Mouse (Mus musculus): ENCODE data around the gene Tha1. TPM values are rescaled to one million over a fixed set of nuclear protein-coding genes. Genes with fewer than 3 reads are reported as not detected.

Gene Tha1
- polyA plus RNA-seq, 1 experiment: 1.4 TPM

- no peak overlapping the region for H3K4me3 ChIP-seq (ENCODE audit: insufficient read depth, poor library complexity, severe bottlenecking)
- no peak overlapping the region for H3ac ChIP-seq (ENCODE audit: control insufficient read depth, insufficient read length, low read depth)
- H3K79me2 ChIP-seq (ENCODE audit: control insufficient read depth, insufficient read depth): peaks cover 17% of the 10 kb centered on the region
- H3K79me3 ChIP-seq (ENCODE audit: low read depth): no peaks in the 10 kb centered on the region
- no peaks in the 10 kb centered on the region for H3K27me3 ChIP-seq (ENCODE audit: control insufficient read depth, insufficient read depth, insufficient read length)
- H3K36me3 ChIP-seq (ENCODE audit: control insufficient read depth, insufficient read depth): no peaks in the 10 kb centered on the region
- TF ChIP-seq MAX (IDR thresholded peaks at IDR 0.05) (no peak), FOSL1 (IDR thresholded peaks at IDR 0.05; ENCODE audit: insufficient read depth, low read length, poor library complexity, severe bottlenecking) (no peak), CEBPB (IDR thresholded peaks at IDR 0.05; ENCODE audit: low read depth) (peak; percentile 40), USF1 (IDR thresholded peaks at IDR 0.05; ENCODE audit: low read depth) (no peak), CTCF (IDR thresholded peaks at IDR 0.05; ENCODE audit: control insufficient read depth, insufficient read depth, insufficient read length) (no peak)
Measured at GRCm38 (mm10) chr11:117830401-117830800, 42.9 kb downstream of the Tha1 start.

DNA sequence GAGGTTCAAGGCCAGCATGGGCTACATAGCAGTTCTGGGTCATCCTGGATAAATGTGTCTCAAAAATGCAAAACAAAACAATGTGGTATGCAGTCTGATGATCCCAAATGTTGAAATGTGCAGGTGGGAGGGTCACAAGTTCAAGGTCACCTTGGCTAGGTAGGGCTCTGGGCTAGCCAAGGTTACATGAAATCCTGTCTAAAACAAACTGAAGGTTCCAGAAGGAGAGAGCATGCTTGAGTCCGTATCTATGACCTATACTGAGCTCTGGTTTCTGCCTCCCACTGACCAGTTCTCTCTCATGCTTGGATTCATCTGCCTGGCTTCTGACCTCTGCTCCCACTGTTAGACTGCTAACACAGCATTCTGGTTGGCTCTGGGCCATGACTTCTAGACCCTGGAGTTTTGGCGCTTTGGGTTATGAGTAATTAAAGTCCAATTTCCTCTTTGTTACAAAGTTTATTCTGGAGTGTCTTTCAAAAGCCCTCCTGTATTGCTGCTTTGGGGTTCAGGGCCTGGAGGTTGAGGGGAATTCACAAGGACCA is 43.5 kb downstream of the Tha1 start:
- H3K36me3 ChIP-seq (ENCODE audit: control insufficient read depth, insufficient read depth): no peaks in the 10 kb centered on the region

DNA sequence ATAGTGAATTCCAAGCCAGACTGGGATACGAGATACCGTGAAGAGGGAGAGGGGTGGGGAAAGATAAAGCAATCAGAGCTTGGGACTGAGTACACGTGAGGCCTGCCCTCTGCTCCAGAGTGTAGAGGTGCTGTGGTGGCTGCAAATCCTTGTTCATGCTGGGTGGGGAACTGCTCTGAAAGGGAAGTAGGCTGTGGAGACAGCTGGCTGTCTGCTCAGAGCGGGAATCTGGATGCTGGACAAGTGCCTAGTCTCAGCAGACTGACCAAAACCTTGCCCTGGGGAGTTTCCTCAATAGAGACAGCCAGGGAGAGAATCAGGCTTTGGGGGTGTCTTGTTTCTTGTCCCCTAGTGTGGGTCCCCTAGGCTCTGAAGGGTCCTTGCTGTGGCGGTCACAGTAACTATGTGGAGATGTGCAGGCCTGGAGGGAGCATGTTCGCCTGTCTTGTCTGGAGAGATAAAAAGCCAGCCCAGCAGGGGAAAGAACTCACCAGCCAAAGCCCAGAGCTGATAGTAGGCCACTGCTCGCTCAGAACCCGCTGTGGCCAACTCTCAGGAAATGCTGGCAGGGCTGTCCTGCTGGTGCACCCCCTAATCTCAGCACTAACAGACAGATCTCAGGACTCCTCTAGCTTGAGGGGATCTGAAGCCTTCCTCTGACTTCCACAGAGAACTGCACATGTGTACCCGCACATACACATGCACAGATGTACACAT is 44.2 kb downstream of the Tha1 start:
- H3ac ChIP-seq (ENCODE audit: control insufficient read depth, insufficient read length, low read depth): no peak overlapping the region
- peaks cover 11% of the 10 kb centered on the region for H3K79me3 ChIP-seq (ENCODE audit: low read depth)
- H3K27me3 ChIP-seq (ENCODE audit: control insufficient read depth, insufficient read depth, insufficient read length): no peaks in the 10 kb centered on the region
- TF ChIP-seq MYOD1 (IDR thresholded peaks at IDR 0.05; ENCODE audit: control insufficient read depth, insufficient read length, low read depth) (peak; percentile 42), CTCF (IDR thresholded peaks at IDR 0.05; ENCODE audit: control insufficient read depth, insufficient read depth, insufficient read length) (no peak), USF1 (IDR thresholded peaks at IDR 0.05; ENCODE audit: low read depth) (peak; percentile 28)
- H3K36me3 ChIP-seq (ENCODE audit: control insufficient read depth, insufficient read depth): peaks cover 3% of the 10 kb centered on the region
- peaks cover 30% of the 10 kb centered on the region for H3K79me2 ChIP-seq (ENCODE audit: control insufficient read depth, insufficient read depth)
- H3K4me3 ChIP-seq (ENCODE audit: insufficient read depth, poor library complexity, severe bottlenecking): no peak overlapping the region

More for the DNA sequence above, 43.5 kb downstream of the Tha1 start:
- H3K4me3 ChIP-seq (ENCODE audit: insufficient read depth, poor library complexity, severe bottlenecking): no peak overlapping the region
- H3K79me2 ChIP-seq (ENCODE audit: control insufficient read depth, insufficient read depth): peaks cover 23% of the 10 kb centered on the region
- no peaks in the 10 kb centered on the region for H3K27me3 ChIP-seq (ENCODE audit: control insufficient read depth, insufficient read depth, insufficient read length)
- peaks cover 6% of the 10 kb centered on the region for H3K79me3 ChIP-seq (ENCODE audit: low read depth)
- TF ChIP-seq CTCF (IDR thresholded peaks at IDR 0.05; ENCODE audit: control insufficient read depth, insufficient read depth, insufficient read length): no peak
- no peak for TF ChIP-seq CEBPB (IDR thresholded peaks at IDR 0.05; ENCODE audit: low read depth)
- no peak for TF ChIP-seq MYOD1 (IDR thresholded peaks at IDR 0.05; ENCODE audit: control insufficient read depth, insufficient read length, low read depth)
- no peak for TF ChIP-seq MYOG (IDR thresholded peaks at IDR 0.05; ENCODE audit: control insufficient read depth, extremely low read depth, insufficient read length)
- no peak for TF ChIP-seq USF1 (IDR thresholded peaks at IDR 0.05; ENCODE audit: low read depth)
- no peak for TF ChIP-seq FOSL1 (IDR thresholded peaks at IDR 0.05; ENCODE audit: insufficient read depth, low read length, poor library complexity, severe bottlenecking)
- TF ChIP-seq MAX (IDR thresholded peaks at IDR 0.05): no peak
- no peak overlapping the region for H3ac ChIP-seq (ENCODE audit: control insufficient read depth, insufficient read length, low read depth)

DNA sequence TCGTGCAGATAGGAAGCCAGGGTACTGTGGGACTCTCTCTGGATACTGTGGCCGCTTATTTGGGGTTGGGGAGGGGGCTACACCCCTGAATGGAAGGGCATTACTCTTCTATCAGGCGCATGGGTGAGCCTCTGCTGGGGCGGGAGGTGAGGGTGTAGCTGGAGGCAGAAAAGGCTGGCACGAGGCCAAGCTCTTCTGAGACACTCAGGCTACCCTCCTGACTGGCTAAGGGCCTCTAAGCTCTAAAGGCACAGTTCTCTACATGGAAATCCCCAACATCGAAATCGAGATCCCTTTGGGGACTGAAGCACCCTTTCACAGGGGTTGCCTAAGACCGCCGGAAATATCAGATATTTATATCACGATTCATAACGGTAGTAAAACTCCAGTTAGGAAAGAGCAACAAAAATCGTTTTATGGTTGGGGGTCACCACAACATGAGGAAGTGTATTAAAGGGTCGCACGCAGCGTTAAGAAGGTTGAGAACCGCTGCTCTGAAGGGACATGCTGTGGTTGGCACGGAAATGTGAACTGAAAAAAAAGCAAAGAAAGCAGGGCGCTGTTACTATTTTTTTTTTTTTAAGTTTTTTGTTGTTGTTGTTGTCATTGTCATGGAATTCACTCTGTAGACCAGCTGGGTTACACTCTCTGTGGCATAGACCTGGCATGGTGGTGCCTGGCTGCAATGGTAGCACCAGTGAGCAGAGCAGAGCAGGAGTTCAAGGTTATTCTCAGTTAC is 45.0 kb downstream of the Tha1 start:
- TF ChIP-seq MAX (IDR thresholded peaks at IDR 0.05) (no peak), CTCF (IDR thresholded peaks at IDR 0.05; ENCODE audit: control insufficient read depth, insufficient read depth, insufficient read length) (no peak), MYOG (IDR thresholded peaks at IDR 0.05; ENCODE audit: control insufficient read depth, extremely low read depth, insufficient read length) (no peak), FOSL1 (IDR thresholded peaks at IDR 0.05; ENCODE audit: insufficient read depth, low read length, poor library complexity, severe bottlenecking) (no peak), USF1 (IDR thresholded peaks at IDR 0.05; ENCODE audit: low read depth) (no peak), CEBPB (IDR thresholded peaks at IDR 0.05; ENCODE audit: low read depth) (no peak), MYOD1 (IDR thresholded peaks at IDR 0.05; ENCODE audit: control insufficient read depth, insufficient read length, low read depth) (no peak)
- Histone ChIP-seq H3K27me3 (ENCODE audit: control insufficient read depth, insufficient read depth, insufficient read length) (no peaks in the 10 kb centered on the region), H3K79me3 (ENCODE audit: low read depth) (peaks cover 18% of the 10 kb centered on the region), H3K79me2 (ENCODE audit: control insufficient read depth, insufficient read depth) (peaks cover 38% of the 10 kb centered on the region), H3K36me3 (ENCODE audit: control insufficient read depth, insufficient read depth) (peaks cover 11% of the 10 kb centered on the region), H3K4me3 (ENCODE audit: insufficient read depth, poor library complexity, severe bottlenecking) (no peak overlapping the region), H3ac (ENCODE audit: control insufficient read depth, insufficient read length, low read depth) (no peak overlapping the region)

GRCm38 (mm10) chr11:117827386-117827785 is 45.9 kb downstream of the Tha1 start:
- Histone ChIP-seq H3K4me3 (ENCODE audit: insufficient read depth, poor library complexity, severe bottlenecking) (no peak overlapping the region), H3ac (ENCODE audit: control insufficient read depth, insufficient read length, low read depth) (no peak overlapping the region), H3K79me3 (ENCODE audit: low read depth) (peaks cover 21% of the 10 kb centered on the region), H3K27me3 (ENCODE audit: control insufficient read depth, insufficient read depth, insufficient read length) (no peaks in the 10 kb centered on the region), H3K79me2 (ENCODE audit: control insufficient read depth, insufficient read depth) (peaks cover 44% of the 10 kb centered on the region), H3K36me3 (ENCODE audit: control insufficient read depth, insufficient read depth) (peaks cover 15% of the 10 kb centered on the region)
- TF ChIP-seq MYOG (IDR thresholded peaks at IDR 0.05; ENCODE audit: control insufficient read depth, extremely low read depth, insufficient read length): no peak
- TF ChIP-seq CTCF (IDR thresholded peaks at IDR 0.05; ENCODE audit: control insufficient read depth, insufficient read depth, insufficient read length): no peak
- TF ChIP-seq MYOD1 (IDR thresholded peaks at IDR 0.05; ENCODE audit: control insufficient read depth, insufficient read length, low read depth): peak; percentile 51
- TF ChIP-seq CEBPB (IDR thresholded peaks at IDR 0.05; ENCODE audit: low read depth): peak; percentile 49

Data from C2C12 (cell line).